ENCODE assay signal across 19 mouse cellular contexts in genomic region chr4:34237791-34238190, GRCm38 (mm10).
"Had no signal": no experiment of that assay in that cellular context is flagged by ENCODE, and none has a peak within 500 bp of the region (broad histone marks: within the 10 kb centered on the region; RNA-seq: fewer than 3 reads in every experiment).

No protein-coding gene starts in this region.

- H3K4me3 ChIP-seq: layer of hippocampus, adult 2 months; limb, embryonic 12.5 days; limb, embryonic 15.5 days; megakaryocyte, embryonic 14.5 days; midbrain, embryonic 10.5 days; midbrain, embryonic 13.5 days; myocyte; neural tube, embryonic 13.5 days had no signal

- H3K36me3 ChIP-seq: limb, embryonic 12.5 days; limb, embryonic 15.5 days; midbrain, embryonic 10.5 days; midbrain, embryonic 13.5 days; neural tube, embryonic 13.5 days had no signal

- H3K27me3 ChIP-seq: limb, embryonic 12.5 days; limb, embryonic 15.5 days; midbrain, embryonic 13.5 days; neural tube, embryonic 13.5 days had no signal

- H3K27ac ChIP-seq: kidney, postnatal 0 days; layer of hippocampus, adult 2 months; limb, embryonic 12.5 days; limb, embryonic 15.5 days; liver, embryonic 14.5 days; midbrain, embryonic 10.5 days; midbrain, embryonic 13.5 days; neural tube, embryonic 13.5 days; stomach, postnatal 0 days had no signal

- H3K9me3 ChIP-seq: limb, embryonic 12.5 days; limb, embryonic 15.5 days; midbrain, embryonic 10.5 days; midbrain, embryonic 13.5 days; neural tube, embryonic 13.5 days had no signal

- DNase-seq: kidney, adult 2 months; kidney, postnatal 25 days; left cerebral cortex, postnatal 4 days; liver, postnatal 0 days; lung, embryonic 14.5 days; lung, postnatal 36 days; thymus, adult 18-20 months; thymus, postnatal 36 days had no signal

- H3K4me1 ChIP-seq: megakaryocyte, embryonic 14.5 days had no signal
